Mouse (Mus musculus) gastrocnemius, postnatal 4 days (tissue): ENCODE data around the gene C1rb. TPM values are rescaled to one million over a fixed set of nuclear protein-coding genes. Genes with fewer than 3 reads are reported as not detected.
"Not testable (repeated sequence)": the region's sequence is repeated elsewhere in the genome, so short reads cannot be mapped to it uniquely, and the experiment has no call there.

Experiments
- DNase-seq, 2 experiments: peaks; one replicate each; pipeline ENCODE4 v3.0.0; 2021 to 2022; ENCODE audit warnings: low spot score in 2 of 2, mixed read lengths in 2 of 2
- total RNA-seq, 2 experiments: library from RNA; stranded (reverse); gene quantifications; 2 replicates each; pipeline ENCODE4 v1.2.3; 2021

C1rb gene
- total RNA-seq, 2 experiments from 2014 or later: 1.3 to 1.7 TPM

- no peak for DNase-seq
These were observed 23.0 kb downstream of the C1rb start for GRCm38 (mm10) chr6:124593121-124593520.

GRCm38 (mm10) chr6:124602031-124602430, 31.9 kb downstream of the C1rb start:
- no peak for DNase-seq

GRCm38 (mm10) chr6:124625612-124626011, 55.5 kb downstream of the C1rb start:
- DNase-seq: no peak

- DNase-seq: not testable (repeated sequence)
These were observed 56.1 kb downstream of the C1rb start for GRCm38 (mm10) chr6:124626184-124626583.

- no peak for DNase-seq
These were observed 60.7 kb downstream of the C1rb start for GRCm38 (mm10) chr6:124630763-124631162.

Other genes starting within 250 kb of the C1rb start
- gene Pex5, start 155.2 kb upstream of the C1rb start, total RNA-seq: 10 to 100 TPM; 40.9 to 41.0 TPM
- 1 to 10 TPM; 1.2 to 1.4 TPM for gene Clstn3, start 105.5 kb upstream of the C1rb start, total RNA-seq
- 1 to 10 TPM; 1.3 to 1.6 TPM for gene C1rl, start 77.2 kb upstream of the C1rb start, total RNA-seq
- 10 to 100 TPM; 11.8 to 14.8 TPM for gene C1ra, start 57.9 kb upstream of the C1rb start, total RNA-seq
- gene C1s1, start 27.9 kb upstream of the C1rb start, total RNA-seq: 10 to 100 TPM; 41.1 to 44.1 TPM
- under 1 TPM; 0.86 to 0.98 TPM for gene C1s2, start 65.8 kb downstream of the C1rb start, total RNA-seq
- gene Lpcat3, start 92.7 kb downstream of the C1rb start, total RNA-seq: 10 to 100 TPM; 37.9 to 43.1 TPM
- gene Emg1, start 141.9 kb downstream of the C1rb start, total RNA-seq: 10 to 100 TPM; 71.0 to 82.6 TPM
- gene Phb2, start 142.0 kb downstream of the C1rb start, total RNA-seq: 100 to 1,000 TPM; 234 to 238 TPM
- gene Ptpn6, start 168.4 kb downstream of the C1rb start, total RNA-seq: 1 to 10 TPM; 4.6 to 6.4 TPM
- gene Grcc10, start 171.1 kb downstream of the C1rb start, total RNA-seq: 100 to 1,000 TPM; 177 to 209 TPM
- under 1 TPM in 1 of 2 experiments, not detected in 1; 0.83 TPM for gene Gm45234, start 185.7 kb downstream of the C1rb start, total RNA-seq
- 10 to 100 TPM; 52.9 to 66.5 TPM for gene Atn1, start 186.2 kb downstream of the C1rb start, total RNA-seq
- 1 to 10 TPM; 6.0 to 6.5 TPM for gene Eno2, start 199.4 kb downstream of the C1rb start, total RNA-seq
- not detected for gene Lrrc23, start 209.4 kb downstream of the C1rb start, total RNA-seq
- 10 to 100 TPM; 10.5 to 11.7 TPM for gene Spsb2, start 238.4 kb downstream of the C1rb start, total RNA-seq
- 1,000 to 10,000 TPM; 2,059 to 2,144 TPM for gene Tpi1, start 244.0 kb downstream of the C1rb start, total RNA-seq